Mouse (Mus musculus) kidney, postnatal 36 days (tissue): Measurements from ENCODE around the gene Tmem63c.

Experiments used
- DNase-seq, 2 experiments: peaks; one replicate each; pipeline ENCODE4 v3.0.0; 2021 to 2022; ENCODE audit warnings: mixed read lengths in 2 of 2

The Tmem63c gene

DNA sequence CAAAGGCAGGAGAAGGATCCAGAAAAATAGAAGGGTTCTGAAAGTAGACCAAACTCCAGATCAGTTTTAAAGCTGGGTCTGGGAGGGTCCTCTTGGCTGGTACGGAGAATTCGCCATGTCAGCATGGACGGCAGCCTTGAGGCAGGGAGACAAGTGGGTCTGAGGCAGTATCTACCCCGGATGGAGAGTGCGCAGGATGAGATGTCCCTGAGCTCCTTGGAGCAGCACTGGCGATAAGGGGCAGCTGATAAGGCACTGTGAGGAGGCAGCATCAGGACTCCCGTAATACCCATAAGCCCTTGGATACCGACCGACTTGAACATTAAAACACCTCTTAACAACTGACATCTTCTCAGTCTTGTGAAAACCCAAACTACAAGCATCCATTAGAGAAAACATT lies 111.6 kb downstream of the Tmem63c start:
- DNase-seq, result no peak

DNA sequence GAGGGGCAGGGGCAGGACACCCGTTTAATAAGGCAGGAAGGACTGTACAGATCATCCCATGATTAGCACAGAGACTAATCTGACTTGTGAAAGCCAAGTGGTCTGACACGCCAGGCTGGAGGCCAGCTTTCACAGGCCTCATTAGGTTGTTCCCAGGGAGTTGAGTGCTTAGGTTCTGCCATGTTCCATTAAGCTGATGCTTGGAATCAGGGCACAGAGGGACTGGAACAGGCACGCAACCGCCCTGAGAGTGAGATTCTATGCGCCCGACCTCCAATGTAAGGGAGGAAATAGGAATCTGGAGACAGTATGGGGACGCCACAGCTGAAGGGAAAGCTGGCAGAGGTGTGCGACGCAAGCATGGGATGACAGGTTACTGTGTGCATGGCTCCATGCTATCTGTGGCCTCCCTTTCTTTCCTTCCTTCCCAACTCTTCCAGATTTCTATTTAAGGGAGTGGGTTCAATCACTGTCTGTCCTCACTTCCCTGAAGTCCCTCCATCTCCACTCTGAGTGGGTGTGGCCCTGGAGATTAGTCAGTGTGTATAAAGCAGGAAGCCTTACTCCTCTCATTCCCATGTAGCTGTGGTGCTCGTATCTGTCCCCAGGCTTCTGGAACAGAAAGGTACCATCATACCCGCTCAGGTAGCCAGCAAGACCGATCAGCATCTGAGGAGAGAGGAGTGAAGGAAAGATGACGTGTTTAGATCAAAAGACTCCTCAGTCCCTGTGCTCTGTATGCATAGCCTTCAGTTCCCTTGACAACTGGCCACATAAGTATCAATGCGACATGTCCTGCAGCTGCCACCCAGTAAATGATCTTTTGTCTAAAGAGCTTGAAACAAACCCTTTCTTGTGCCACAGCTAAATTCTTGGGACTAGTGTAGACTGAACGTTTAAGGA lies 116.5 kb downstream of the Tmem63c start:
- DNase-seq, result no peak

DNA sequence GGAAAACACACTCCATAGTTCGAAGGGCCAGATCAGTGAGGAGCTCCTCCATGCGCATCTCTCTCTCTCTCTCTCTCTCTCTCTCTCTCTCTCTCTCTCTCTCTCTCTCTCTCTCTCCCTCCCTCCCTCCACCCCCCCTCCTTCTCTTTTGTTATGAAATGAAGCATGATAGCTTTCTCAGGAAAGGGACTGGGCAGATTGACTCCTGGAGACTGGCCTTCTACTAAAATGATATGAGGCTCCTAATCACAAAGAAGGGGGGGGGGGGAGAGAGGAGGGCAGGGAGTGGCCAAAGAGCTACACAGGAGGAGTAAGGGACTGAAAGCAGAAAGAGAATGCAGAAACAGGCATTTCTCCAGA lies 117.2 kb downstream of the Tmem63c start:
- DNase-seq, result no peak

DNA sequence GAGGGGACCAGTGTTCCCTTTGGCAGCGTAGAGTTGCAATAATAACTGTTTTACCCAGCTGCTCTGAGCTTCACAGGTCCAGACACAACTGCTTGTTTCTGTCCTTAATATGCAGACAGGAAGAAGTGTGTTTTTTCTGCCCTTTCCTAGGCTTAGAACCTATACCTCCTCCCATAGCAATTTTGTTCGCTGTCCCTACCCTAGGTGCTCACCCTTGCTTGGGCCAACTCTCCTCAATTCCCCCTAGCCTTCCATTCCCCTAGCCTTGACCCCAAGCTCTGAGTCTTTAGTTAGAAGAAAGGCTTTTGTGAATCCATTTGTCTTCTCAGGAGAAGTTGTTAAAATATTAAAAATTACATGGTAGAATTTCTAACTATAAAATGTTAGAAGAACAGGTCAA lies 117.6 kb downstream of the Tmem63c start:
- no peak for DNase-seq
